Mouse (Mus musculus): ENCODE measurements around the gene Ndufc1. TPM values are rescaled to one million over a fixed set of nuclear protein-coding genes. Genes with fewer than 3 reads are reported as not detected.
"Not testable (repeated sequence)": the region's sequence is repeated elsewhere in the genome, so short reads cannot be mapped to it uniquely, and the experiment has no call there.

Ndufc1 gene
- polyA plus RNA-seq, 1 experiment from 2014 or later = 1,267 TPM

- Histone ChIP-seq H3K27ac (ENCODE audit: low read depth, low read length) (peak overlapping the region; percentile 96), H3K9me3 (replicated peaks; ENCODE audit: control insufficient read depth, low read length) (no peaks in the 10 kb centered on the region), H3K27me3 (ENCODE audit: control insufficient read depth, insufficient read depth, low read length) (no peaks in the 10 kb centered on the region), H3K4me3 (ENCODE audit: low read depth, low read length) (peak overlapping the region; percentile 68), H3K9ac (ENCODE audit: low read depth, low read length) (peak overlapping the region; percentile 92), H3K4me2 (peak overlapping the region; percentile 82), H3K36me3 (ENCODE audit: control insufficient read depth, insufficient read depth, low read length) (no peaks in the 10 kb centered on the region), H3K4me1 (ENCODE audit: control insufficient read depth, insufficient read depth, low read length) (peaks cover 14% of the 10 kb centered on the region; the same call in 1 of the 2 replicates)
- peak; percentile 50; the same call in 1 of the 2 replicates for ATAC-seq (replicated peaks; ENCODE audit: insufficient number of reproducible peaks, low FRiP score, low TSS enrichment)
- WGBS (ENCODE audit: insufficient replicate concordance) = under 1% methylated on average over 60 of the region's 68 CpGs
These were observed 7.8 kb upstream of the Ndufc1 start for GRCm38 (mm10) chr3:51416364-51417134.

GRCm38 (mm10) chr3:51416073-51416363, 7.2 kb upstream of the Ndufc1 start:
- peak; percentile 54 for ATAC-seq (replicated peaks; ENCODE audit: insufficient number of reproducible peaks, low FRiP score, low TSS enrichment)
- Histone ChIP-seq H3K9ac (ENCODE audit: low read depth, low read length) (peak overlapping the region; percentile 92), H3K4me1 (ENCODE audit: control insufficient read depth, insufficient read depth, low read length) (peaks cover 14% of the 10 kb centered on the region; the same call in 1 of the 2 replicates), H3K36me3 (ENCODE audit: control insufficient read depth, insufficient read depth, low read length) (no peaks in the 10 kb centered on the region), H3K27me3 (ENCODE audit: control insufficient read depth, insufficient read depth, low read length) (no peaks in the 10 kb centered on the region), H3K27ac (ENCODE audit: low read depth, low read length) (peak overlapping the region; percentile 96), H3K4me2 (peak overlapping the region; percentile 82), H3K4me3 (ENCODE audit: low read depth, low read length) (peak overlapping the region; percentile 68), H3K9me3 (replicated peaks; ENCODE audit: control insufficient read depth, low read length) (no peaks in the 10 kb centered on the region)
- WGBS (ENCODE audit: insufficient replicate concordance) = 0% methylated on average over 30 of the region's 30 CpGs

- Histone ChIP-seq H3K27ac (ENCODE audit: low read depth, low read length) (peak within 1 kb of the TSS; percentile 96), H3K27me3 (ENCODE audit: control insufficient read depth, insufficient read depth, low read length) (no peaks in the 10 kb centered on the region), H3K9ac (ENCODE audit: low read depth, low read length) (peak within 1 kb of the TSS; percentile 92), H3K4me2 (peak within 1 kb of the TSS; percentile 82), H3K4me3 (ENCODE audit: low read depth, low read length) (peak within 1 kb of the TSS; percentile 68), H3K4me1 (ENCODE audit: control insufficient read depth, insufficient read depth, low read length) (peaks cover 14% of the 10 kb centered on the region; the same call in 1 of the 2 replicates), H3K36me3 (ENCODE audit: control insufficient read depth, insufficient read depth, low read length) (no peaks in the 10 kb centered on the region), H3K9me3 (replicated peaks; ENCODE audit: control insufficient read depth, low read length) (no peaks in the 10 kb centered on the region)
- ATAC-seq (replicated peaks; ENCODE audit: insufficient number of reproducible peaks, low FRiP score, low TSS enrichment) = peak; percentile 88
- 4% methylated on average over 43 of the region's 43 CpGs for WGBS (ENCODE audit: insufficient replicate concordance)
These were observed 6.6 kb upstream of the Ndufc1 start, which contains the start of gene Naa15 for GRCm38 (mm10) chr3:51415098-51416072. TSS of gene Naa15 (plus strand) at chr3:51415148.

GRCm38 (mm10) chr3:51413276-51413675, 4.5 kb upstream of the Ndufc1 start:
- H3K4me3 ChIP-seq (ENCODE audit: low read depth, low read length) = no peak overlapping the region
- ATAC-seq (replicated peaks; ENCODE audit: insufficient number of reproducible peaks, low FRiP score, low TSS enrichment) = no peak
- H3K27ac ChIP-seq (ENCODE audit: low read depth, low read length) = no peak overlapping the region
- H3K4me2 ChIP-seq = no peak overlapping the region
- 66% methylated on average over 1 of the region's 1 CpGs for WGBS (ENCODE audit: insufficient replicate concordance)
- no peaks in the 10 kb centered on the region for H3K9me3 ChIP-seq (replicated peaks; ENCODE audit: control insufficient read depth, low read length)
- H3K27me3 ChIP-seq (ENCODE audit: control insufficient read depth, insufficient read depth, low read length) = no peaks in the 10 kb centered on the region
- H3K4me1 ChIP-seq (ENCODE audit: control insufficient read depth, insufficient read depth, low read length) = peaks cover 12% of the 10 kb centered on the region; the same call in 1 of the 2 replicates
- no peaks in the 10 kb centered on the region for H3K36me3 ChIP-seq (ENCODE audit: control insufficient read depth, insufficient read depth, low read length)
- no peak overlapping the region for H3K9ac ChIP-seq (ENCODE audit: low read depth, low read length)

- ATAC-seq (replicated peaks; ENCODE audit: insufficient number of reproducible peaks, low FRiP score, low TSS enrichment) = no peak
- H3K4me1 ChIP-seq (ENCODE audit: control insufficient read depth, insufficient read depth, low read length) = peaks cover 12% of the 10 kb centered on the region; the same call in 1 of the 2 replicates
- 86% methylated on average over 7 of the region's 7 CpGs for WGBS (ENCODE audit: insufficient replicate concordance)
These were observed 3.7 kb upstream of the Ndufc1 start for GRCm38 (mm10) chr3:51412457-51412856.

GRCm38 (mm10) chr3:51407870-51408560, 773 bp downstream of the Ndufc1 start:
- H3K9me3 ChIP-seq (replicated peaks; ENCODE audit: control insufficient read depth, low read length) = no peaks in the 10 kb centered on the region
- H3K9ac ChIP-seq (ENCODE audit: low read depth, low read length) = peak overlapping the region; percentile 99
- 0 out of 2 replicates have a peak, but pooled peaks cover 9% of the 10 kb centered on the region for H3K36me3 ChIP-seq (ENCODE audit: control insufficient read depth, insufficient read depth, low read length)
- H3K4me1 ChIP-seq (ENCODE audit: control insufficient read depth, insufficient read depth, low read length) = peaks cover 12% of the 10 kb centered on the region
- no peaks in the 10 kb centered on the region for H3K27me3 ChIP-seq (ENCODE audit: control insufficient read depth, insufficient read depth, low read length)
- WGBS (ENCODE audit: insufficient replicate concordance) = 22% methylated on average over 20 of the region's 20 CpGs
- peak overlapping the region; percentile 78 for H3K4me2 ChIP-seq
- peak overlapping the region; percentile 94 for H3K4me3 ChIP-seq (ENCODE audit: low read depth, low read length)
- ATAC-seq (replicated peaks; ENCODE audit: insufficient number of reproducible peaks, low FRiP score, low TSS enrichment) = no peak
- peak overlapping the region; percentile 99 for H3K27ac ChIP-seq (ENCODE audit: low read depth, low read length)

More at GRCm38 (mm10) chr3:51412457-51412856, 3.7 kb upstream of the Ndufc1 start:
- H3K27me3 ChIP-seq (ENCODE audit: control insufficient read depth, insufficient read depth, low read length) = no peaks in the 10 kb centered on the region
- no peak overlapping the region for H3K4me2 ChIP-seq
- H3K36me3 ChIP-seq (ENCODE audit: control insufficient read depth, insufficient read depth, low read length) = no peaks in the 10 kb centered on the region
- no peak overlapping the region for H3K4me3 ChIP-seq (ENCODE audit: low read depth, low read length)
- H3K27ac ChIP-seq (ENCODE audit: low read depth, low read length) = no peak overlapping the region
- H3K9me3 ChIP-seq (replicated peaks; ENCODE audit: control insufficient read depth, low read length) = no peaks in the 10 kb centered on the region
- no peak overlapping the region for H3K9ac ChIP-seq (ENCODE audit: low read depth, low read length)

GRCm38 (mm10) chr3:51402628-51403027, 6.2 kb downstream of the Ndufc1 start:
- Histone ChIP-seq H3K36me3 (ENCODE audit: control insufficient read depth, insufficient read depth, low read length) (0 out of 2 replicates have a peak, but pooled peaks cover 9% of the 10 kb centered on the region), H3K4me2 (no peak overlapping the region), H3K27ac (ENCODE audit: low read depth, low read length) (no peak overlapping the region), H3K9me3 (replicated peaks; ENCODE audit: control insufficient read depth, low read length) (no peaks in the 10 kb centered on the region), H3K4me3 (ENCODE audit: low read depth, low read length) (no peak overlapping the region), H3K27me3 (ENCODE audit: control insufficient read depth, insufficient read depth, low read length) (no peaks in the 10 kb centered on the region), H3K4me1 (ENCODE audit: control insufficient read depth, insufficient read depth, low read length) (peaks cover 8% of the 10 kb centered on the region), H3K9ac (ENCODE audit: low read depth, low read length) (no peak overlapping the region)
- 89% methylated on average over 12 of the region's 12 CpGs for WGBS (ENCODE audit: insufficient replicate concordance)
- no peak for ATAC-seq (replicated peaks; ENCODE audit: insufficient number of reproducible peaks, low FRiP score, low TSS enrichment)

- not testable (repeated sequence) for H3K9me3 ChIP-seq (replicated peaks; ENCODE audit: control insufficient read depth, low read length); H3K9ac ChIP-seq (ENCODE audit: low read depth, low read length); H3K4me3 ChIP-seq (ENCODE audit: low read depth, low read length); H3K27me3 ChIP-seq (ENCODE audit: control insufficient read depth, insufficient read depth, low read length); H3K27ac ChIP-seq (ENCODE audit: low read depth, low read length); H3K36me3 ChIP-seq (ENCODE audit: control insufficient read depth, insufficient read depth, low read length); H3K4me2 ChIP-seq; ATAC-seq (replicated peaks; ENCODE audit: insufficient number of reproducible peaks, low FRiP score, low TSS enrichment); H3K4me1 ChIP-seq (ENCODE audit: control insufficient read depth, insufficient read depth, low read length)
- WGBS (ENCODE audit: insufficient replicate concordance) = 69% methylated on average over 4 of the region's 4 CpGs
These were observed 6.7 kb downstream of the Ndufc1 start for GRCm38 (mm10) chr3:51402054-51402453.

Measured in heart, embryonic 11.5 days (tissue).